Mouse (Mus musculus) monocyte, adult 2 months (primary cell): ENCODE measurements around the gene Stard3.
"Not testable (repeated sequence)": the region's sequence is repeated elsewhere in the genome, so short reads cannot be mapped to it uniquely, and the experiment has no call there.

Experiments
- DNase-seq, 2 experiments: peaks; one replicate each; pipeline ENCODE4 v3.0.0; 2022; ENCODE audit warnings: low spot score in 2 of 2, low read depth in 1 of 2

Stard3 gene

GRCm38 (mm10) chr11:98372406-98372805, 14.2 kb downstream of the Stard3 start:
- DNase-seq: no peak

- DNase-seq: no peak
Observed at GRCm38 (mm10) chr11:98373244-98373643, 15.1 kb downstream of the Stard3 start.

- no peak for DNase-seq
Observed at GRCm38 (mm10) chr11:98374266-98374665, 16.1 kb downstream of the Stard3 start.

GRCm38 (mm10) chr11:98376756-98377155, 18.6 kb downstream of the Stard3 start:
- no peak for DNase-seq

GRCm38 (mm10) chr11:98377787-98378186, 19.6 kb downstream of the Stard3 start:
- DNase-seq: no peak

GRCm38 (mm10) chr11:98379379-98379778, 21.2 kb downstream of the Stard3 start:
- DNase-seq: no peak

- DNase-seq: no peak
Observed at GRCm38 (mm10) chr11:98380106-98380505, 21.9 kb downstream of the Stard3 start.

- DNase-seq: no peak
Observed at GRCm38 (mm10) chr11:98381651-98382050, 23.5 kb downstream of the Stard3 start.

- DNase-seq: not testable (repeated sequence)
Observed at GRCm38 (mm10) chr11:98382405-98382804, 24.2 kb downstream of the Stard3 start.

- no peak for DNase-seq
Observed at GRCm38 (mm10) chr11:98383261-98384030, 25.3 kb downstream of the Stard3 start, which contains the start of gene Tcap. Gene Tcap (plus strand): TSS chr11:98383811.

- no peak for DNase-seq
Observed at GRCm38 (mm10) chr11:98384216-98384615, 26.0 kb downstream of the Stard3 start.

- no peak for DNase-seq
Observed at GRCm38 (mm10) chr11:98384721-98385637, 26.8 kb downstream of the Stard3 start.

- DNase-seq: no peak
Observed at GRCm38 (mm10) chr11:98385638-98386585, 27.7 kb downstream of the Stard3 start, which contains the start of gene Pnmt. Gene Pnmt (plus strand): TSS chr11:98386450.

GRCm38 (mm10) chr11:98386596-98386995, 28.4 kb downstream of the Stard3 start:
- no peak for DNase-seq

- no peak for DNase-seq
Observed at GRCm38 (mm10) chr11:98387056-98387577, 28.9 kb downstream of the Stard3 start.

GRCm38 (mm10) chr11:98388282-98388681, 30.1 kb downstream of the Stard3 start:
- no peak for DNase-seq

GRCm38 (mm10) chr11:98389221-98389780, 31.1 kb downstream of the Stard3 start:
- DNase-seq: no peak

GRCm38 (mm10) chr11:98390141-98390540, 32.0 kb downstream of the Stard3 start:
- DNase-seq: no peak

GRCm38 (mm10) chr11:98392034-98392433, 33.9 kb downstream of the Stard3 start:
- no peak for DNase-seq

GRCm38 (mm10) chr11:98392645-98393044, 34.5 kb downstream of the Stard3 start:
- DNase-seq: no peak
